Comparison of ENCODE assay signal across 15 mouse cellular contexts in genomic region chr17:28323786-28324185, GRCm38 (mm10). TPM values are rescaled to one million over a fixed set of nuclear protein-coding genes. Genes with fewer than 3 reads are reported as not detected.
"Had no signal": no experiment of that assay in that cellular context is flagged by ENCODE, and none has a peak within 500 bp of the region (broad histone marks: within the 10 kb centered on the region; RNA-seq: fewer than 3 reads in every experiment).

No protein-coding gene starts in this region.

- H3K27me3 ChIP-seq: limb, embryonic 12.5 days; liver, embryonic 13.5 days; lung, embryonic 15.5 days; megakaryocyte, embryonic 14.5 days; midbrain, embryonic 12.5 days had no signal

- H3K27ac ChIP-seq: layer of hippocampus, adult 2 months; limb, embryonic 12.5 days; liver, embryonic 13.5 days; lung, embryonic 15.5 days; macrophage; midbrain, embryonic 12.5 days; stomach, postnatal 0 days had no signal

- DNase-seq: kidney, postnatal 10 days; kidney, postnatal 4 days; liver; liver, embryonic 13.5 days; liver, postnatal 0 days; lung, postnatal 14 days; thymus, postnatal 36 days had no signal

- H3K4me3 ChIP-seq: layer of hippocampus, adult 2 months; limb, embryonic 12.5 days; liver, embryonic 13.5 days; lung, embryonic 15.5 days; megakaryocyte, embryonic 14.5 days; midbrain, embryonic 12.5 days had no signal

RNA-seq across cellular contexts. Expression of gene Tead3, which starts 26.8 kb away (rescaled TPM):
- polyA plus RNA-seq: macrophage had no signal

RNA-seq across cellular contexts. Expression of gene Tulp1, which starts 41.2 kb away (rescaled TPM):
- total RNA-seq: layer of hippocampus, adult 2 months; left cerebral cortex, postnatal 36 days had no signal
- polyA plus RNA-seq: macrophage had no signal
